Mouse (Mus musculus) frontal cortex, postnatal 14 days (tissue): ENCODE measurements around the gene Armc7.
A peak's percentile ranks its signal among the peaks of the same experiment; 100 is the strongest.
"Not testable (repeated sequence)": the region's sequence is repeated elsewhere in the genome, so short reads cannot be mapped to it uniquely, and the experiment has no call there.

Experiments used
- DNase-seq, 2 experiments: peaks; one replicate each; pipeline ENCODE4 v3.0.0; 2022; ENCODE audit warnings: low spot score in 2 of 2

Gene Armc7

DNA sequence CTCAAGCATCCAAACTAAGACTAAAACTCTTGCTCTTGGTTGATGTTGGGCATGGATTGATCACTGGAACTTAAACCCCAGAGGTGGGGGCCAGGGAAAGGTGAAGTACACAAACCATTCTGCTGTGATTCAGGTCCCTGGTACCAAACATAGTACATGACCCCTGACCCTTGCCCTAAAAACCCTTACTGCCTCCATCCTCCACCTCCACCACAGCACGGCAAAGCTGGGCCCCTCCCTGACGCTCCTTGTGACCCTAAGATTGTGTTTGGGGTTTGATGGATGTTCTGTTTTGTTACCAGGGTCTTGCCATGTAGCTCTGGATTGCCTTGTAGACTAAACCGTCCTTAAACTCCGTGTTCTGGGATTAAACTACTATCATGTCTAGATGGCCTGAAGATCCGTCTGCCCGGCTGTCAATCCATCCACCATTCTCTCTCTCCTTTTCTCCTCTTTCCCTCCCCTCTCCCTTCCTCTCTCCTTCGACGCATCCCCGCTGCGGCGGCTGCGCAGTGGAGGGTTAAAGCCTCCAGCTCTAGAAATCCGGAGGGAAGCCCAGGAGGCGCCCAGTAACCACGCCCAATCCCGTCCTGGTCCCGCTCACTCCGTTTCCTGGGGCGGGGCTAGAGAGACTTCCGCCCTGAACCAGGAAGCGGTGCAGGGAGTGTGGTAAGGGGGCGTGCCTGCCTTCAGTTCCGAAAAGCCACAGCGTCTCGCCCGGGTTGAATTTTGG, at the start of gene Armc7:
Gene Armc7, plus strand, starts transcription at position 643 of the 733 bp plus-strand sequence.
- peak; percentile 87 to 94 for DNase-seq

DNA sequence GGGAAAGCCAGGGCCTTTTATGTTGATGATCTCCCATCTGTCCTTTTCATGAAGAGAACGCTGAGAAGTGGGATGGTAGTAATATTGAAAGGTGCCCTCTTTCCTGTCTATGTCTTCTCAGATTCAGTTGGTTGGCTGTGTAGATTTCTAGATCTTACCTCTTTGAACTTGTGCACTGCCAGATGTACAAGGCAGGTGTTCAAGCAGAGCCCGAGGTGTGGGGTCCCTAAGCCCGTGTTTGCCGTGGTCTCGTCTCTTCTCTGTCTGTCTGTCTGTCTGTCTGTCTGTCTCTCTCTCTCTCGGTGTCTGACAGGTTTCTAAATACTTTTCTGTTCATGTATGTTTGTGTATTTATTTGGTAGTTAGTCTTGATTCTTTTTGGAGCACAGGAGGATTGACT, 49.8 kb upstream of the Armc7 start:
- DNase-seq = no peak

GRCm38 (mm10) chr11:115427482-115428331, 47.8 kb upstream of the Armc7 start:
- DNase-seq = peak; percentile 60 to 65

DNA sequence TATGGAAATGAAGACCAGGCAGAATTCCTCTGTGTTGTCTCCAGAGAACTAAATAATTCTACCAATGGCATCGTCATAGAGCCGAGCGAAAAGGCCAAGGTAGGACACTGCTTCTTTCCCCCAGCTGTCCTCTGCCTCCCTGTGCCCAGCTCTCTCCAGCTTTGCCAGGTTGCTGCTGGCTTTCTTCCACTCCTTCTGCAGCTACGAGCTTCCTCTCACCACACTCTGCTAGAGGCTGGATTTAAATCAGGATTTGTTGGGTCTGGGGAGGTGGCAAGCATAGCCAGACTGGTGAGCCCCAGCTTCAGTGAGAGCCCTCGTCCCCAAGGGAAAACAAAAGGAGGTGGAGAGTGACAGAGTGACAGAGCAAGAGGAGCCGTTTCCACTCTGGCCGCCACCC, 46.2 kb upstream of the Armc7 start:
- no peak for DNase-seq

DNA sequence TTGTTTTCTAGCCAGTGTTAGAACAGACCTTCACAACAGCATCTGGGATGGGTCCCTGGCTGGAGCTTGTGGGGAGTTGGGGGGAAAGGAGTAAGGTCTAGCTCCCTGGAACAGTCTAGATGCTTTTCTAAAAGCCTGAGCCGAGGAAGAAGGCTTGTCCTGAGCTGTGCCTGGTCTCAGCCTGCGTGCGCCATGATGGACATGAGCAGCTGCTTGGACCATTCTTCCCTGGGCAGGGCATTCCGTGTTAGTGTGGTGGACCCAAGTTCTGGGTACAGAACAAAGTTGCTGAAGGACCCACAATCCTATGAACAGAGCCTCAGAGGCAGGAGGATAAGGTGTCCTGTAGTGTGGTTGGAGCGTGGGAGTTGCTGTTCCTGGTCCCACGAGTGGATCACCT, 44.9 kb upstream of the Armc7 start:
- no peak for DNase-seq

DNA sequence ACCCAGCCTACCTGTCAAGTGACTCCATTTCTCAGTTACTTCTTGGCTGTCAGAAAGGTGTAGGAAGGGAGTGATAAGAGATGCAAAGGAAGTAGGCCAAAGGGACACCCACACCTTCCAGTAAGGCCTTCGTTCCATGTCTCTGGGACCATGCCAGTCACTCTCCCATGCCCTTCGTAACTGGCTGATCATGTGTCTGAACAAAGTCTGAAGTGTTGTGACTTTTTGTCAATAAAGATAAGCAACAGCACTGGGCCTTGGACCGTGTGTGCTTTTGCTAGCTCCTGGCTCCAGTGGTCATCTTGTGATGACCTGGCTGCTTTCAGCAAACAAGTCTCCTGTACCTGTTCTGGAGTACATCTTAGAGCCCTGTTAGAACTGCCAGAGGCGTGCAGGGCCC, 42.7 kb upstream of the Armc7 start:
- DNase-seq = no peak

GRCm38 (mm10) chr11:115433342-115433741, 42.1 kb upstream of the Armc7 start:
- DNase-seq = no peak

DNA sequence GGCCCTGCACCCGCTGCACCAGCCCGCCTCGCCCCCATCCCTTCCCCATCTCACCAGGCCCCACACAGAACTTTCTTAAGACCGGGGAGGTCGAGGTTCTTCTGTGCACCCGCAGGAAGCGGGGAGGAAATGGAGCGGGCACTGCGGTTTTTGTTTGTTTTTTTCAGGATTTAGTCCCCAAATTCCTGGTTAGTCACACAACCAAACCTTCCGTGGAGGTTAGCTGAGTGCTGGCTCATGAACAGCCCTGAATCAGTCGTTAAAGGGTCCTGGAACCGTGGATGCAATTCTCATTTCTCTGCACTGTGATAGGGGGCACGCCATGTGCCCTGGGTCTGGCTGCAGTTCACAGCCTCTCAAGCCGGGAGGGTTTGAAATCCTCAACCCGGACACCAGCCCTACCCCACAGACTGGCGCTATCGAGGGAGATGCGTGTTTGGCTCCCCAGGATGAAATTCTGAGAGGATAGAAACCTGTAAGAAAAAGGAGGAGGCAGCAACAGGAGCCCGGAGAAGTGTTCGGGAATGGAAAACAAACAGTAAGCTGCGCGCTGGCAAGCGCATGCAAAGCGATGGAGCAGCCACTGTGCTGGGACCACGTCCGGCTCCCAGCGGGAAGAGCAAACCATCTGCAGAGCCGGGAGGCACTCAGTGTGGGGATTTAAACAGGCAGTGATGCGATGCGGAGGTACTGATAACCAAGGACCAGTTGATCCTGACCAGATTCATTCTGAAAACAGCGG, 39.7 kb upstream of the Armc7 start:
- DNase-seq = no peak

GRCm38 (mm10) chr11:115437571-115438122, 37.8 kb upstream of the Armc7 start:
- no peak for DNase-seq

- no peak for DNase-seq
Measured at GRCm38 (mm10) chr11:115439326-115439725, 36.1 kb upstream of the Armc7 start.

GRCm38 (mm10) chr11:115439906-115440595, 35.4 kb upstream of the Armc7 start, which contains the start of gene Trim80:
Trim80 (plus strand) TSS chr11:115440545.
- no peak for DNase-seq

DNA sequence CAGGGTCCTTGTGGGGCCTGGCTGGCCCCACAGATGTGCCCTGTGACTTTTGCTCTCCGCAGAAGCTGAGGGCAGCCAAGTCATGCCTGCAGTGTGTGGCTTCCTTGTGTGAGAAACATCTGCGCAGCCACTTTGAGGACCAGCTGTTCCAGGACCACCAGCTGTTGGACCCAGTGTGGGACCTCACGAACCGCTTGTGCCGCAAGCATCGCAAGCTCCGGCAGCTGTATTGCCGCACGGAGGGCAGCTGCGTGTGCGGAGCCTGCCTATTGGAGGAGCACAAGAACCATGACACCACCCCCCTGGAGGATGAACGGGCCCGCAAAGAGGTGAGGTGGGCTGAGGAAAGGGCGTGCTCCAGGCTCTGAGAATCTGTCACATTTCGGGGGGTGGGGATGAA, 34.0 kb upstream of the Armc7 start:
- no peak for DNase-seq

- no peak for DNase-seq
Measured at GRCm38 (mm10) chr11:115446906-115447305, 28.6 kb upstream of the Armc7 start.

- DNase-seq = no peak
Measured at GRCm38 (mm10) chr11:115447321-115447885, 28.1 kb upstream of the Armc7 start.

GRCm38 (mm10) chr11:115448075-115448474, 27.4 kb upstream of the Armc7 start:
- DNase-seq = no peak

DNA sequence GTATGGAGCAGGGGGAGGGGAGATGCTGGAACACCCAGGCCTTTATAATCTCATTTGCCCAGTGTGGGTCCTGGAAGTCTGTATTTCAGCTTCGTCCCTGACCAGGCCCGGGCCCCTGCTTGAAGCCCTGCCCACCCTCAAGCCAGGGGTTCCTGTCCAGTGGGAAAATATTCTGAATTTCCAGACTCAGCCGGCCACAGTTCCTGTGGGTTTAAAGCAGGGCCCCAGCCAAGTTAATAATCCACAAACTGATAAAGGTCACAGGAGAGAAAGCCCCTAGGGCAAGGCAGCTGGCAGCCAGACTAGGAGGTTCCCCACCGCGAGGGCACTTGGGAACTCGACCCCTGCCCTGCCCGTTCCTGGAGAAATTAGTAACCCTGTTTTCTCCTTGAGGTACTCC, 26.5 kb upstream of the Armc7 start:
- DNase-seq = no peak

GRCm38 (mm10) chr11:115450176-115450575, 25.3 kb upstream of the Armc7 start:
- DNase-seq = no peak

DNA sequence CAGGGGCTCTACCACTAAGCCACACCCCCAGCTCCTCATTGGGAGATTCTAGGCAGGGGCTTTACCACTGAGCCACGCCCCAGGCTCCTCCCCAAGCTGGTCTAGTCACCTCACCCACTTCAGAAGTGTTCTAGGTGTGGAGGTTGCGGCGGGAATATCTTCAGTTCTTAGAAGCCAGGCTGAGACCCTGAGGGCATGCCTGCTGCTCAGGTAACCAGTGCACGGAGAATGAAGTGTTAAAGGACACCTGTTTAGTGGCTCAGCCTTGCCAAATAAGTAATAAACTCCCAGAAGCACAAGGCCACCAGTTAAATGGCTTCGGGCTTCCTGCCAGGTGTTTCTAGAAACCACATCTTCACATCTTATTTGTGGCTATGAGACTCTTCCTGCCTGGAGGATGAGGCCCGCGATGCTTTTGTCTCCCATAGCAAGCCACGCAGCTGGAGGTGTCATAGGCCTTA, 23.7 kb upstream of the Armc7 start:
- no peak for DNase-seq

DNA sequence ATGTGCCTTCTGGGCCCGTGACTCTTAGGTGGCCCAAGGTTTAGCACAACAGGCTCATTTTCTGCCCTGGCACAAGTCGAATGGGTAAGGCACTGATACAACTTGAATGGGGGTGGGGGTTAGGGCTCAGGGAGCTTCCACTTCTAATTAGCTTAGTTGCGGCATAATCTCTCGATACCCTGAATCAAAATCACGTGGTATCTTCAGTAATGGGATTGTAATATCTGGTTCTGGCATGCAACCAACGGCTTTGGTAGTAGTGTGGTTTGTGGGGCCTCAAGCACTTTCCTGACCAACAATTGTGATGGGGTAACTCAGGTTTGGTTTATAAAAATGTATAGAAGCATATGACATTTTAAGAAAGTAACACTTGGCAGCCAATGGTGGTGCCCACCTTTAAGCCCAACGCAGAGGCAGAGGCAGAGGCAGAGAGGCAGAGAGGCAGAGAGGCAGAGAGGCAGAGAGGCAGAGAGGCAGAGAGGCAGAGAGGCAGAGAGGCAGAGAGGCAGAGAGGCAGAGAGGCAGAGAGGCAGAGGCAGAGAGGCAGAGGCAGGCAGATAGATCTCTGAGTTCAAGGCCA, 23.1 kb upstream of the Armc7 start:
- no peak for DNase-seq

DNA sequence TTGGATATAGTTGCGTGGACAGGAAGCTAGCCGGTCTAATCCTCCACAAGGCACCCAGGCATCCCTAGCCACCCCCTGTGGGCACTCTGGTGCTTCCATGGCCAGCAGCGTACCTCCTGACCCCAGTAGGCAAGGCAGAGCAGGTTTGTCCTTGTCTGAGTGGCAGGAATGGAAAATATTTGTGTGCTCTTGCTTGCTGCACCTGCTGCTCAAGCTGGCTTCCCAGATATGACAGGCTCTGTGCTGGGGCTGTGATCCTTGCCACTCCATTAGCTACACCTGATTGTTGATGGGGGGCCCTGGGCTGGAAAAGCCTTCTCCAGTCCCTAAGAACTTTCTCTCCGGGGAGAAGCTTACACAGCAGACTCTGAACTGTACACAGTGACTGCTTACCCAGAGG, 22.2 kb upstream of the Armc7 start:
- DNase-seq = no peak

DNA sequence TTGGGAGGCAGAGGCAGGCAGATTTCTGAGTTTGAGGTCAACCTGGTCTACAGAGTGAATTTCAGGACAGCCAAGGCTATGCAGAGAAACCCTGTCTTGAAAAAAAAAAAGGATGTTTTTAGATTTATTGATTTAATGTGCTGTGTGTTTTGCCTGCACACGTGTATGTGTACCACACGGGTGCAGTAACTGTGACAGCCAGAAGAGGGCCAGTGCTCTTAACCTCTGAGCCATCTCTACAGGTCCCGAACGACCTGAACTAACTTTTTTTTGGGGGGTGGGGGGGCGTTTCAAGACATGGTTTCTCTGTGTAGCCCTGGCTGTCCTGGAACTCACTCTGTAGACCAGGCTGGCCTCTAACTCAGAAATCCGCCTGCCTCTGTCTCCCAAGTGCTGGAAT, 20.6 kb upstream of the Armc7 start:
- not testable (repeated sequence) for DNase-seq
